Mouse (Mus musculus): ENCODE data around the gene Rarg.
A peak's percentile ranks its signal among the peaks of the same experiment; 100 is the strongest.

The Rarg gene

DNA sequence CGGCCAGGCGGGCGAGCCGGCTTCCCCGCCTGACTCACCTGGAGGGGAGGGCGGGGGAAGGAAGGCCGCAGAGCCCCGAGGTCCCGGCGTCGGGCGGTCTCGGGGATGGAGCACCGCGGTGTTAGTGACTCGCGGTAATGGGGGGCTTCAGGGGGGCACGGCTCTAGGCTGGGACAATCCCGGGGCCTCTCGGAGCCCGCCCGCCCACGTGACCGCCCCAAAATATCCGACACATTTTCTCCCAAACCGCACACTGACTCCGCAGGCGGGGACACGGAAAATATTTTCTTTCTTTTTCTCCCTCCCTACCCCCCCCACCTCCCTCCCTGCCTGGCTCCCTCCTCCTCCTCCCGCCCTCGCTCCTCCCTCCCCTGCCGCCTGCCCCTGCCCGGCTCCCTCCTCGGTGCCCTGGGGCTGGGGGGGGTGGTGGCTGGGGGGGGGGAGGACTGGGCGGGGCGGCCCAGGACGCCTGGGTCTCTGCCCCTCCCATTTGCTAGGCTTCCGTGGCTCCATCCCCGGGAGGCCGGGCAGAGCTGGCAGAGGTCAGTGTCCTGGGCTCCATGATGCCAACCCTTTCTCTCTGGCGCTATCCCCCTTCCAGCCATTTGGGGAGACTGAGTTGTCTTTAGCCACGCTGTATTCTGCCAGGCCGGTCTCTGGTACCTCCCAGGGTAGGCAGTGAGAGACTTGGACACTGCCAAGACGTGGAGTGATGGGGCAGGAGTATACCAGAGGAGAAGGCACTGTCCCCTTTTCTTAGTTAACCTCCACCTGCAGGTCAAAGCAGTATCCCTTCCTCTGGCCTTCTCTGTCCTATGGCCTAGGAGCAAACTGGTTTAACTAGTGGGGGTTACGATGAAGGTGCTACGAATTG, at the start of gene Rarg:
TSS of gene Rarg (minus strand) at position 316 of the 874 bp plus-strand sequence.
- peak; percentile 67 for DNase-seq

DNA sequence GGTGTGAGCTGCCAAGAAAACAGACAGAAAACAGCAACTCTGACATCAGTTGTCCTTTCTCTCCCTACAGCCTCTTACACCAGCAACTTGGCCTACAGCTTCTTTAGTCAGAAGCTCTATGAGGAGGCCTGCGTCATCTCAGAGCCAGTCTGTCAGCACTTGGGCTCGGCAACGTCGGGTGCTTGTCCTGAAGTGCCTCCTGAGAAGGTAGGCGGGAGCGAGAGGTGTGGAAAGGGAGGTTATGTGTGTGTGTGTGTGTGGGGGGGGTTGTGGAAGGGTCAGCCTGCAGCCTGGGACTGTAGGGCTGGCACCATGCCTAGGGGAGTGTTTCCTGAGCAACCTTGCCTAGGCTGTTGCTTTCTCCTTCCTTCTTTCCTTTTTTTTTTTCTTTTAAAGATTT, 45.2 kb upstream of the Rarg start:
- DNase-seq, result peak; percentile 82

GRCm38 (mm10) chr15:102296368-102297006, 39.2 kb upstream of the Rarg start:
- no peak for DNase-seq

DNA sequence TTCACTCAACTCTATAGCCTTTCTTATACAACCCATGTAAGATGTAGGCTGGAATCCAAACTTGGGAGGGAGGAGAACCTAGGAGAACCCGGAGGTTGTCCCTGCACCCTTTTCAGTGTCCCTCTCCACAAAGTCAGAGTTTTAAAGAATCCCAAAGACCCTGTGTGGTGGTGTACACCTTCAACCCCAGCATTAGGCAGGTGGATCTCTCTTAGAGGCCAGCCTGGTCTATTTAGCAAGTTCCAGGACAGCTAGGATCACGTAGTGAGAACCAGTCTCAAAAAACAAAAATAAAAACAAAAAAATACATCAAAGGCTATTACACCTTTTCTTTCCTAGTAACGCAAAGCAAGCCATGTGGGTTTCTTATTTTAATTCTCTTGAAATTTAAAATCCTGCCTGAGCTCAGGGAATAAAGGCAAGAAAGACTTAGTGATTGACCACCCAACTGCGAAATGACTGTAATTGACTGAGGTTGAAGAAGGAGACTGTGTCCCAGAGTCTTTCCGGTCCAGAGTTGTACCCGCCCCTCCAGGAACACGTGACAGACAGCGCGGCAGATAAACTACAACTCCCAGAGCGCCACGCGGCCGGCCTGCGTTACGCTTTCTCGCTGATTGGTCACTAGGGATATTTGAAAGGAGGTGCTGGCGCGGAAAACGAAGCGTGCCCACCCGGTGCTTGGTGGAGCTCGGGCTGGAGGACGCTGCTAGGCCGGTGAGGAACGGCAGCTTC, 38.5 kb upstream of the Rarg start, which contains the start of gene Espl1:
TSS of gene Espl1 (plus strand) at position 634 of the 735 bp plus-strand sequence.
- DNase-seq, result peak; percentile 98

- DNase-seq, result peak; percentile 73
Observed at GRCm38 (mm10) chr15:102287395-102287794, 30.1 kb upstream of the Rarg start.

GRCm38 (mm10) chr15:102283648-102284047, 26.3 kb upstream of the Rarg start:
- no peak for DNase-seq

- no peak for DNase-seq
Observed at GRCm38 (mm10) chr15:102282463-102283292, 25.4 kb upstream of the Rarg start.

- DNase-seq, result no peak
Observed at GRCm38 (mm10) chr15:102280623-102281022, 23.3 kb upstream of the Rarg start.

DNA sequence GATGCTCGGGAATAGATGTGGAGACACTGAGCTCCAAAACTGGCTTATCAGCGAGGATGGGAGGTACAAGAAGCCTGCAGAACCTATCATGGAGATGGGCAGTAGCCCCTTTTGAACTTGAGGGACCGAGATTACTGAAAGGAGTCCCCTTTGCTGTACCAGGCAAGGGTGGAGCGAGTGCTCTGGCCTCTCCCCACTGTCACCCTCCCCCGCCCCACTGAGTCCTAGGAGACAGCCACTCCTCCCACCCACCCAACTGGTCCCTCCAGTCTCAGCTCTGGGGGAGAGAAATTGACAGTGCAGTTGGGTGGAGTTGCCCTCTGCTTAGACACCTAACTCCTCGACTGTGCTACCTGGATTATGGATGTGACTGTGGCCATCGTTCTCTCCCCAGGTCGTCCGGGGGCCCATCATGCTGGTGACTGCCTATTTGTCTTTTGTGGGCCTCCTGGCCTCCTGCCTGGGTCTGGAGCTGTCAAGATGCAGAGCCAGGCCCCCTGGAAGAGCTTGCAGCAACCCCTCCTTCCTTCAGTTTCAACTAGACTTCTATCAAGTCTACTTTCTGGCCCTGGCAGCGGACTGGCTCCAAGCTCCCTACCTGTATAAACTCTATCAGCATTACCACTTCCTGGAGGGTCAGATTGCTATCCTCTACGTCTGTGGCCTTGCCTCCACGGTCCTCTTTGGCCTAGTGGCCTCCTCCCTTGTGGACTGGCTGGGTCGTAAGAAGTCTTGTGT, 22.6 kb upstream of the Rarg start:
- DNase-seq, result no peak

DNA sequence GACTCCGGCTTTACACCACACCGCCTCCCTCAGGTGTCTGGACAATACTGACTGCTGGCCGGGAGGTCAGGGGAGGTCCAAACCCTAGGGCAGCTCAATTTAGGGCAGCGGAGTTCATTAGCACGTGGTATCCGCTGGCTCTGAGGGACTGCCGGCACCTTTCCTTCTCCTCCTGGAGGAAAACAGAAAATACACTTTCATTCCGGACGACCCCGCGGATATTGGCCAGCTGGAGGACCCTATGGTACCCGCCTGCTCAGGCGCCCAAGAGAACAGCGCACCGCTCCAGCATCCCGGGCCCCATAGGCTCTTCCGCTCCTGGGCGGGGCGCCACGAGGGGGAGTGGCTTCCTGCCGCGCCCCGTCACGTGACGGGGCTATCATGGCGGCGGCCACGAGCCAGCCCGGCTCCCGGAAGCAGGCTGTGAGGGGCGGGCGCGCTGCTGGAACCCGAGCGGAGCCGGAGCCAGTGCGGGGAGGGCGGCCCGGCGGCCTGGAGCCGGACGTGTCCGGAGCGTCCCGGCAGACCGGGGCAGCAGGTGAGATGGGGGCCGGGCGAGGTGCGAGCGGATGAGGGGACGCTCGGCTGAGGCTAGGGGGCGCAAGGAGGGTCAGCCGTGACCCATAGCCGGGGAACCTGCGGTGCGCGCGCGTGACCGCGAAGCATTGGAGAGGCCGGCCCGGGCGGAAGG, 21.9 kb upstream of the Rarg start, which contains the start of gene Mfsd5:
TSS of gene Mfsd5 (plus strand) at position 363 of the 691 bp plus-strand sequence.
- peak; percentile 89 for DNase-seq

DNA sequence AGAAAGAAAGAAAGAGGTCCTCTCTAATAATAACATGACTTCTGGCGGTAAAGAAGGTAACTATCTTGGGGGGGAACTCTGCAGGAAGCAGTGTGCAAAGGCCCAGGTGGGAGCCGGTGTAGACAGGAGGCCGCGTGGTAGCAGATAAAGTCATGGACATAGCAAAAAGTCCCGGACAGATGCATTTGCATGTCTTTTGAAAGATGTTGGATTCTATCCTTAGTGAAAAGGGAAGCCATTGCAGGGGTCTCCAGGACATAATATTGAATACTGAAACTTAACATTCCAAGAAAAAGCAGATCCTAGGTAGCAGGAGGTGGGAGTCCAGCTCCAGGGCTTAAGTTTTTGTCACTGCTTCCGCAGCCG, 21.4 kb upstream of the Rarg start:
- DNase-seq, result no peak

GRCm38 (mm10) chr15:102273982-102274716, 16.8 kb upstream of the Rarg start:
- DNase-seq, result no peak

- no peak for DNase-seq
Observed at GRCm38 (mm10) chr15:102271441-102271840, 14.1 kb upstream of the Rarg start.

DNA sequence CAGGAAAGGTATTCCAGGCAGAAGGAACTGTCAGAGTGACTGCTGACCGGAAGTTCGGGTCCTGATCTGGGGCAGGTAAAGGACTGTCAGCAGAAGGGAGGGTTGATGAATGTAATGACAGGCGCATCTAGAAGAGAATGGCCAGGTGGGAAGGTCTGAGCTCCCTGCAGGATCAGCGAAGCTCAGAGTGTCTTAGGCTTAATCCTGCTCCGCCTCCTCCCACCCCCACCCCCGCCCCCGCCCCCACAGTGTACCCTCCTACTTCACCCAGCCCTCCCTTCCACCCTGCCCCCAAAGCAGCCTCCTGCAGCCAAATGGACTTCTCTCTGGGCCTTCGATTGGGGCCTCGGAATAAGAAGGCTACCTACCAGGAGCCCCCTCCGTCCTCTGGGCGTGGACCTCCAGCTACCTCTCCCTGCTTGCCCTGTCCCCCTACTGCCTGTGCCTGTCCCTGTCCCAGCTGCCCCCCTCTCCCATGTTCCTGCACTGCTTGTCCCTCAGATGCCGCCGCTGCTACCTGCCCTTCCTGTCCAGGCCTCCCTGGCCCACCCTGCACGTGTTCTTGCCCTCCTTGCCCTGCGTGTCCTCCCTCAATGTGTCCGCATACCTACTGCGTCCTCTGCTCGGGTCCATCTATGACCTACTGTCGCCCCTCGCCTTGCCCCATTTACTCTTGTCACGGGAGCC, 13.1 kb upstream of the Rarg start, which contains the start of gene Gm9918:
TSS of gene Gm9918 (plus strand) at position 290 of the 687 bp plus-strand sequence.
- no peak for DNase-seq

DNA sequence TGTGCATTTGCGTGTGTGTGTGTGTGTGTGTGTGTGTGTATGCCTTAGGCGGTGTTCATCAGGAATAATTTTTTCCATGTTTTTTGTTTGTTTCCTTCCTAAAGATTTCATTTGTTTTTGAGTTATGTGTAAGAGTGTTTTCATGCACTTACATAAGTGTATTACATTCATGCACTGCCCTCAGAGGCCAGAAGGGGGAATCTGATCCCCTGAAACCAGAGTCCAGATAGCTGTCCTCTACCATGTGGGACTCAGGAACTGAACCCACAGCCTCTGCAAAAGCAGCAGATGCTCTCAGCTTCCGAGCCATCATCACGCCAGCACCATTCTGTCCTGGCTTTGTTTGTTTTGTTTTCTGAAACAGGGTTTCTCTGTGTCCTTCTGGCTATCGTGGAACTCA, 8.2 kb upstream of the Rarg start:
- DNase-seq, result no peak

GRCm38 (mm10) chr15:102263037-102263436, 5.7 kb upstream of the Rarg start:
- DNase-seq, result no peak

- no peak for DNase-seq
Observed at GRCm38 (mm10) chr15:102262582-102262981, 5.3 kb upstream of the Rarg start.

DNA sequence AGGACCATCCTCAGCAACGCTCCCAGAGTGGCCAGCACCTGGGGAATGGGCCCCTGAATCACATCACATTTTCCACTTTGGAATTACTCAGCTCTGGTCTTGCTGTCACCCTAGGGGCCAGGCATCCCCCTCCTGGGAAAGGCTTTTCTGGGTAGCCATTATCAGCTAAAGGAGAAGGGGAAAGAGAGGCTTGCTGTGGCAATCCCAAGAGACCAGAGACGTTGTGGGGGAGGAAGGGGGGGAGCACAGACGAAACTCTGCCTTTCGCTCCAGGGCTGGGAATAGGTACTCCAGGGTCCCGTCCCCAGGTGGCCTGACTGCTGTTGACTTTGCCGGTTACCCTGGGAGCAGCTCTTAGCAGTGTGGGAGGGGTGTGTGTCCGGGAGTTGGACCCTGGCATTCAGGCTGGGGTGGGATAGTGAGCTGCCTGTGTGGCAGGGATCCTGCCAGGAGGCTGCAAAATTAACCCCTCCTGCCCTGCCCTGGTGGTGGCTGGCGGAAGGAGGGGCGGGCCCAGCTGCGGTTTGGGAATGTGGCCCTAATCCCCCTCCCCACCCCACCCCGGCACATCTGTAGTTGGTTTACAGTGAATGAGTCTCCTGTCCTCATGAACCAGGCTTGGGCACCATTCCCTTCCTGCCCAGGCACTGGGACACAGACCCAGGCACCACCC, 1.4 kb upstream of the Rarg start:
- no peak for DNase-seq

DNA sequence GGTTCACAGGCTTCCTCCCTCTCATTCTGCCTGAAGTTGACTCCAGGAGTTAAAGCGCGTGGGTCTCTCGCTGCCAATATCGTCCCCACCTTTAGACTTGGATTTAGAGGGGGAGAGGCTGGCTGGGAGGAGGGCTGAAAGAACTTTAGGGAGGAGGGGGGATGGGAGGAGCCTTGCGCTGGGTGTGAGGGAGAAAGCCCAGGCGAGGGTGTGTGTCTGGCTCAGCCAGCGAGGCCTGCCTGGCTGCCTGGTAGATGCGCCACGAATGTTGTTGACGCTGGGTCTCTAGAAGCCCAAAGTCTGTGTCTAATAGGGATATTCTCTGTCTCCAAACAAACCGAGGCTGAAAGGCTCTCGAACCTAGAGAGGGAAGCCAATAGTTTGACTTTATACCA, 756 bp upstream of the Rarg start:
- DNase-seq, result peak; percentile 80

Measured in lung, postnatal 36 days (tissue).